Mouse (Mus musculus) cortical plate, adult 2 months (tissue): Measurements from ENCODE around the gene Tmem132c.

Experiments used
- CTCF ChIP-seq: fragments of 200-500 bp; IDR thresholded peaks from 2 replicates; pipeline ENCODE4 v1.5.1; 2011; ENCODE audit warnings: mild to moderate bottlenecking, control low read depth, low read length; ENCODE audit not compliant: insufficient read depth; ENCODE audit errors: extremely low read depth
- POLR2A ChIP-seq: fragments of 200-500 bp; IDR thresholded peaks from 2 replicates; pipeline ENCODE4 v1.6.1; 2011; ENCODE audit warnings: mild to moderate bottlenecking, low read length, control low read depth; ENCODE audit not compliant: insufficient read depth; ENCODE audit errors: extremely low read depth

DNA sequence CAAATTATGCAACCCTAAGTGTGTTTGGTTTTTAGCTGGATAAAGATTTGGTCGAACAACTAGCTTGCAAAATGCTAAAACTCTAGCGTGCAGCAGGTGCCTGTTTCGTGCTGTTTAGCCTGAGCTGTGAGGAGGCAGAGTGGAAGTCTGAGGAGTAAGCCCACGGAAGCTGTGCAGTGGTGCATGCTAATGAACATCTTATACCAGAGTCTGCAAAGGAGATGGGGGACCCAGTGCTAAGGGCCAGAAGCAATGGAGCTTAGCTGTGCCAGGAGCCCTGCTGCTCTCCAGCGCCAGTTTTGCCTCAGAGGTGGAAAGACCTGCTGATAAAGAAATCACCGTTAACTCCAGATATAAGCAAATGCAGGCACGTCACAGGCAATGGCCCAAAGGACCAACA, 212.5 kb downstream of the Tmem132c start:
- TF ChIP-seq CTCF (no peak), POLR2A (no peak)
